Mouse (Mus musculus) thymus, postnatal 0 days (tissue): ENCODE data around the gene Pcmtd2. TPM values are rescaled to one million over a fixed set of nuclear protein-coding genes. Genes with fewer than 3 reads are reported as not detected.
"Not testable (repeated sequence)": the region's sequence is repeated elsewhere in the genome, so short reads cannot be mapped to it uniquely, and the experiment has no call there.

Source experiments
- DNase-seq: peaks from one replicate; pipeline ENCODE4 v3.0.0-alpha.2; 2015; ENCODE audit warnings: low spot score
- polyA plus RNA-seq: library from polyadenylated mRNA; unstranded; fragments of >200 nt; fragmentation: Nextera tagmentation; extraction: Ambion mirVana; gene quantifications from 2 replicates; pipeline ENCODE4 v1.2.1, GENCODE M21; 2015

Pcmtd2 gene
- 42.0 and 52.9 TPM in 2 replicates for polyA plus RNA-seq

- peak; percentile 94 for DNase-seq
Observed at GRCm38 (mm10) chr2:181837372-181838292, at the start of gene Pcmtd2. Pcmtd2 (plus strand) TSS chr2:181837854.

- DNase-seq = no peak
Observed at GRCm38 (mm10) chr2:181789396-181789795, 48.3 kb upstream of the Pcmtd2 start.

- DNase-seq = not testable (repeated sequence)
Observed at GRCm38 (mm10) chr2:181793186-181793585, 44.5 kb upstream of the Pcmtd2 start.

- no peak for DNase-seq
Observed at GRCm38 (mm10) chr2:181795641-181796130, 42.0 kb upstream of the Pcmtd2 start.

- no peak for DNase-seq
Observed at GRCm38 (mm10) chr2:181797672-181798071, 40.0 kb upstream of the Pcmtd2 start.

GRCm38 (mm10) chr2:181829032-181829650 lies 8.5 kb upstream of the Pcmtd2 start:
- DNase-seq = no peak

GRCm38 (mm10) chr2:181832745-181833144 lies 4.9 kb upstream of the Pcmtd2 start:
- no peak for DNase-seq

- peak; percentile 22 for DNase-seq
Observed at GRCm38 (mm10) chr2:181838293-181838680, 633 bp downstream of the Pcmtd2 start.

GRCm38 (mm10) chr2:181845709-181846394 lies 8.2 kb downstream of the Pcmtd2 start:
- DNase-seq = no peak

GRCm38 (mm10) chr2:181863791-181864535 lies 26.3 kb downstream of the Pcmtd2 start, which contains the start of gene Polr3k:
Polr3k (plus strand) TSS chr2:181864337.
- peak; percentile 96 for DNase-seq

GRCm38 (mm10) chr2:181864536-181864860 lies 26.8 kb downstream of the Pcmtd2 start:
- no peak for DNase-seq

- DNase-seq = peak; percentile 60
Observed at GRCm38 (mm10) chr2:181866931-181867330, 29.3 kb downstream of the Pcmtd2 start.

- no peak for DNase-seq
Observed at GRCm38 (mm10) chr2:181871039-181871438, 33.4 kb downstream of the Pcmtd2 start.

GRCm38 (mm10) chr2:181878903-181879302 lies 41.2 kb downstream of the Pcmtd2 start:
- no peak for DNase-seq

- DNase-seq = no peak
Observed at GRCm38 (mm10) chr2:181883022-181883749, 45.5 kb downstream of the Pcmtd2 start.

Other genes starting within 250 kb of the Pcmtd2 start
- 51.7 and 55.3 TPM in 2 replicates for gene Prpf6, start 246.0 kb upstream of the Pcmtd2 start, polyA plus RNA-seq
- 23.3 and 35.0 TPM in 2 replicates for gene Zfp512b, start 245.1 kb upstream of the Pcmtd2 start, polyA plus RNA-seq
- gene Samd10, start 238.6 kb upstream of the Pcmtd2 start, polyA plus RNA-seq = 9.4 and 12.1 TPM in 2 replicates
- gene Gm29797, start 180.8 kb upstream of the Pcmtd2 start, polyA plus RNA-seq = 0.18 and 0.44 TPM in 2 replicates
- gene Sox18, start 166.2 kb upstream of the Pcmtd2 start, polyA plus RNA-seq = 13.9 and 14.1 TPM in 2 replicates
- gene Tcea2, start 157.5 kb upstream of the Pcmtd2 start, polyA plus RNA-seq = 8.5 and 9.8 TPM in 2 replicates
- 80.7 and 97.8 TPM in 2 replicates for gene Rgs19, start 143.9 kb upstream of the Pcmtd2 start, polyA plus RNA-seq
- gene Lkaaear1, start 139.4 kb upstream of the Pcmtd2 start, polyA plus RNA-seq = not detected in 2 replicates
- gene Oprl1, start 122.8 kb upstream of the Pcmtd2 start, polyA plus RNA-seq = 0.12 and 0.14 TPM in 2 replicates
- not detected in 2 replicates for gene Myt1, start 74.5 kb upstream of the Pcmtd2 start, polyA plus RNA-seq
- 79.6 and 86.3 TPM in 2 replicates for gene Polr3k, start 26.5 kb downstream of the Pcmtd2 start, polyA plus RNA-seq
- gene Gm14496, start 153.3 kb downstream of the Pcmtd2 start, polyA plus RNA-seq = not detected in 2 replicates